Mouse (Mus musculus) left cerebral cortex, postnatal 14 days (tissue): ENCODE measurements around the gene Clasp1. TPM values are rescaled to one million over a fixed set of nuclear protein-coding genes. Genes with fewer than 3 reads are reported as not detected.

Source experiments
- DNase-seq, 2 experiments: peaks; one replicate each; pipeline ENCODE4 v3.0.0; 2021 to 2022; ENCODE audit warnings: low spot score in 2 of 2, mixed read lengths in 1 of 2
- intact Hi-C: fragments of 180-260 bp; cut with DNase I; formaldehyde crosslinking; loops from one replicate; pipeline ENCODE4 v1.15.1; 2025
- total RNA-seq, 2 experiments: library from RNA; stranded (reverse); gene quantifications; 2 replicates each; pipeline ENCODE4 v1.2.3; 2021

Gene Clasp1
- total RNA-seq, 2 experiments from 2014 or later: 119 to 135 TPM

- no peak for DNase-seq
- intact Hi-C loops: no loop called here
Observed at GRCm38 (mm10) chr1:118444420-118444819, 55.6 kb downstream of the Clasp1 start.

- no peak for DNase-seq
- intact Hi-C loops: no loop called here
Observed at GRCm38 (mm10) chr1:118444988-118445387, 56.1 kb downstream of the Clasp1 start.

GRCm38 (mm10) chr1:118445441-118445840, 56.6 kb downstream of the Clasp1 start:
- DNase-seq: no peak
- intact Hi-C loops: no loop called here

GRCm38 (mm10) chr1:118446006-118446405, 57.1 kb downstream of the Clasp1 start:
- intact Hi-C loops: no loop called here
- no peak for DNase-seq

- intact Hi-C loops: no loop called here
- no peak for DNase-seq
Observed at GRCm38 (mm10) chr1:118447131-118447530, 58.3 kb downstream of the Clasp1 start.

DNA sequence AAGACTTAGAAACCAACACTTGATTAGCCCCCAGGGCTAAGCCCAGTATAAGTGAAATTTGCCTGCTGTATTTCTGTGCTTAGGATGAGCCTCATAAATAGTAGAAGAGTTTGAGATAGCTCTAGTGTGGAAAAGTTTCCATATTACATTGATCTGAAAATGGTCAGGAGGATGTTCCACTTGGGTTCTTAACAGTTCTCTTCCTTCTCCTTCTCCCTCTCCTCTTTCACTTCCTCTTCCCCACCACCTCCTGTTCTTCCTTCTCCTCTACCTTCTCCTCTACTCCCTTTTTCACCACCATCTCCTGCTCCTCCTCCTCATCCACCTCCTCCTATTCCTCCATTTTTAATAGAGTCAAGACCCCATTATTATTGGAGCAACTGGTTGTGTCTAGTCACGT, 59.4 kb downstream of the Clasp1 start:
- no peak for DNase-seq
- intact Hi-C loops: no loop called here

GRCm38 (mm10) chr1:118450891-118451450, 62.1 kb downstream of the Clasp1 start:
- intact Hi-C loops: no loop called here
- DNase-seq: no peak

DNA sequence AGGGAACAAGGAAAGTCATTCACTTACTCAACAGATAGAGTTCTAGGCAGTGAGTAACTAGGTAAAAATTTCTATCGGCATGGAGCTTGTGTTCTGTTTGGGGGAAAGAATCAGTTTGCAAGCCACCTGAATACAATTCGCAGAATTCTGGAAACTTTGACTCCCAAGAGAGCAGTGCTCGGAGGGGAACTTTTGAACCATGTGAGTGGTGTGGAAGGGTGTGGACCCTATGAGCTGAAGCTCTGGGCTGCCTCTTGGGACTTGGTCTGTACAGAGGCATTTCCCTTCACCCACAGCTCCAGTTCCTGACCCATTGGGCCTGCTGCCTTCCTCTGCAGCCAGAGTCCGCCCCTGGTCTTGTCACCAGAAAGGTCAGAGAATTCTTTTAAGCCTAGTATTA, 64.7 kb downstream of the Clasp1 start:
- DNase-seq: no peak
- intact Hi-C loops: no loop called here

GRCm38 (mm10) chr1:118454817-118455216, 66.0 kb downstream of the Clasp1 start:
- no peak for DNase-seq
- intact Hi-C loops: loop anchor here (5.0 kb wide), 1 partner anchor 68 kb away; the partner anchor contains the start of gene Clasp1

GRCm38 (mm10) chr1:118457256-118457882, 68.5 kb downstream of the Clasp1 start:
- intact Hi-C loops: loop anchor here (5.0 kb wide), 1 partner anchor 70 kb away; the partner anchor contains the start of gene Clasp1
- DNase-seq: peak; percentile 33 to 70

GRCm38 (mm10) chr1:118457883-118458259, 69.0 kb downstream of the Clasp1 start:
- DNase-seq: no peak
- intact Hi-C loops: loop anchor here (5.0 kb wide), 1 partner anchor 71 kb away; the partner anchor contains the start of gene Clasp1

GRCm38 (mm10) chr1:118458279-118458678, 69.4 kb downstream of the Clasp1 start:
- intact Hi-C loops: loop anchor here (5.0 kb wide), 1 partner anchor 71 kb away; the partner anchor contains the start of gene Clasp1
- DNase-seq: no peak

DNA sequence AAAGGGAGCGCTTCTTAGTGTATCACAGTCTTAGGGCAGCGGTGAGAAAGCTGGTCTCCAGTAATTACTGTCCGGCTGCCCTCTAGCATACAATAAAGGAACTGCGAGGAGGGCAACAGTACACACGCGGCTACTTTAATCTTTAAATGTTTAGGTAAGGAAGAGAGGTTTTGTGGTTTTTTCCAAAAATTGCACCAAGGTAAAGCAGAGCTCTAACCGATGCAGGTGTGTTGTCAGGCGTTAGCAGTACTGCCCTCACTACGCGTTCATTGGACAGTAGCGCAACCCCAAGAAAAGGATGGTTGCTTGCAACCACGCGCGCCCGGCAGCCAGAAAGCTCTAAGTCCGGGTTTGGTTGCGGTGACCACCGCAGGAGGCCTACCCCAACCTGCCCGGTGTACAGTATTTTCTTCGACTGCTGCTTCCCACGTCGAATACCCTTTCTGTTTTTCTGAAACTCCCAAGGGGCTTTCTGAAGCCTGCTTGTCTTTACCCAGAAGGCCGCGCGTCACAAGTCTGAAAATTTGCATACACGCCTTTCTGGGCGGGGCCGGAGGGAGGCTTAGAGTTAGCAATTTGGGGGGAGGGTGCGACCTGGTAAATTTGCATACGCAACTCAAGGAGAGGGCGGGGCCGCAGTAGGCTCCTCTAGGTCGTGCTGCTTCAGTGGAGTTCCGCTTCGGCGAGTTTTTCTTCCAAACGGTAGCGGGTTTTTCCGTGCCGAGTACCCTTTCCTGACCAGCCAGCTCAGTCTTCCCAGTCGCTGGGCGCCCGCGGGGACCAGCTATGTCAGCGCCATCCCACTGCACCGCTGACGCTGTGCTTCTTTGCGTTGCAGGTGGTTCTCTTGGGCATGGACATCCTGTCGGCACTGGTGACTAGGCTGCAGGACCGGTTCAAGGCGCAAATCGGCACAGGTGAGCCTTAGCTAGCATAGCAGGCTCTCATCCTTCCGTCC, 70.4 kb downstream of the Clasp1 start:
- intact Hi-C loops: loop anchor here (5.0 kb wide), 1 partner anchor 72 kb away; the partner anchor contains the start of gene Clasp1
- DNase-seq: peak; percentile 88 to 94

GRCm38 (mm10) chr1:118460716-118461115, 71.9 kb downstream of the Clasp1 start:
- DNase-seq: no peak
- intact Hi-C loops: no loop called here

DNA sequence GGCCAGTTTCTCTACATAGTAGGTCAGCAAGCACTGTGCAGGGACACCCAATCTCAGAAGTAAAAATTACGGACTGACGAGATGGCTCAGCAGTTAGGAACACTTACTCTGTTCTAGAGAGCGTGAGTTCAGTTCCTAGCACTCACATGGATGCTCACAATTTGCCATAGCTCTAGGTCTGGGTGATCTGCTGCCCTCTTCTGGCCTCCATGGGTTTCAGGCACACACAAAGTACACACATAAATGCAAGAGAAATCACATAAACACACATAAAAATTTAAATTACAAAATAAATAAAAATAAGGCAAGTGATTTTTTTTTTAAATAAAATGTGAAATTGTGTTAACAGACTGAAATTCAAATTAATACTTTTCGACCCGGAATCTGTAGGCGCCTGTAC, 77.2 kb downstream of the Clasp1 start:
- intact Hi-C loops: no loop called here

DNA sequence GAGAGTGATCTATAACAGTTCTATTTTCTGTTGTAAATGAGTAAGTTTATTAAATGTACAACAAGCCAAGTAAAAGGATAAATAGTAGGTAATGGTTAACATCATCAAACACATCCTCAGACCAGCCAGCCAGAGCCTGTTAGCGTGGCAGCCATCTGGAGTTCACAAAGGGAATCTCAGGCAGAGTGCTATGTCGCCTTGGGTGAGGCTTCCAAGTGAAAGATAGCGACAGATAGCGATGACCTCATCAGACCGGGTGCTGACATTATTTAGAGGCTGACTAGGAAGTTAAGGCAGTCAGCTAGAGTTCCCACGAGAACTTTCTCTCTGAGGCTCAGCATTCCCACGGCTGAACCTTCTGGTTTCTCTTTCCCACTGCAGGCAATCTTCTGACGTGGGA, 83.5 kb downstream of the Clasp1 start:
- DNase-seq: no peak
- intact Hi-C loops: no loop called here

More for the DNA sequence above, 77.2 kb downstream of the Clasp1 start:
- no peak for DNase-seq

DNA sequence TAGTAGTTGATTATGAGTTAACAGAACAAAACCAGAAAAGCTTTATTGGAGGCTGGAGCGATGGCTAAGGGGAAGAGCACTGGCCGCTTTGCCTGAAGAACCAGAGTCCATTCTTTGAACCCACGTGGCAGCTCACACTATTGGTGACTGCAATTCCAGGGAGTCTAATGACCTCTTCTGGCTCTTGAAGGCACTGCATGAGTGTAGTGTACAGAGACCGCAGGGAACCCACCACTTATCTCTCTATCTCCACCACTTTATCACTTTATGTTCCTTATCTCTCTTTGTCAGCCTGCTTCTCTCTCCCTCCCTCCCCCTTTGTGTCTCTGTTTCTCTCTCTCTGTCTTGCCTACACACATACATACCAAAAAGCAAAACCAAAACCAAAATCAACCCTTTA, 88.1 kb downstream of the Clasp1 start:
- peak; percentile 45 to 55 for DNase-seq

DNA sequence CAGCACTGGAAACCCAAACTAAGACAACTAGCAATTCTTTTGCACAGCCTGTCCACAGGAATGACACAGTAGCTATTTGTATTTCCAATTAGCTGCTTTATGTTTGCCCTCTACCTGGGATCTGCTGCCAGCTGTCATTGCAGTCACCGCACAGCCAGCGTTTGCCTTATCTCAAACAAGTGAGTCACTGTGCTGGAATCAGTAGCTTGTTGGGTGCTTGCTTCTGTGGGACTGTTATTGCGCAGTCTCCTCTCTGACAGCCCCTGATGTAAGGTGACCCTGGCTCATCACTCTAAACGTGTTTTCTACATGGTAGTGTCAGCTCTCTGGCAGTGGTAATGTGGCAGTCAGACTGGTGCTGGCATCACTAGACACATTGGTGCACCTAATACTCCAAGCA, 90.4 kb downstream of the Clasp1 start:
- no peak for DNase-seq
- intact Hi-C loops: loop anchor here (5.0 kb wide), 1 partner anchor 142 kb away; no protein-coding TSS in a partner anchor

More for the DNA sequence above, 88.1 kb downstream of the Clasp1 start:
- intact Hi-C loops: loop anchor here (5.0 kb wide), 1 partner anchor 140 kb away; no protein-coding TSS in a partner anchor

- intact Hi-C loops: loop anchor here (5.0 to 10.0 kb wide), 2 partner anchors 93 to 274 kb away; partner anchors contain the start of gene Clasp1
- DNase-seq: no peak
Observed at GRCm38 (mm10) chr1:118480484-118481364, 91.9 kb downstream of the Clasp1 start.
